Mouse (Mus musculus) cerebellum, adult 9-11 months (tissue): ENCODE measurements around the gene Ddx54.

Source experiments
- DNase-seq: peaks from one replicate; pipeline ENCODE4 v3.0.0; 2022

The Ddx54 gene

GRCm38 (mm10) chr5:120647814-120648491, 35.4 kb downstream of the Ddx54 start:
- no peak for DNase-seq

- DNase-seq: peak; percentile 57
These were observed 36.2 kb downstream of the Ddx54 start, which contains the start of gene Rasal1 for GRCm38 (mm10) chr5:120648569-120649373. TSS of gene Rasal1 (plus strand) at chr5:120648812.

- peak; percentile 39 for DNase-seq
These were observed 36.9 kb downstream of the Ddx54 start for GRCm38 (mm10) chr5:120649374-120649933.

GRCm38 (mm10) chr5:120649938-120650337, 37.4 kb downstream of the Ddx54 start:
- no peak for DNase-seq

- DNase-seq: no peak
These were observed 38.7 kb downstream of the Ddx54 start for GRCm38 (mm10) chr5:120651230-120651629.

- no peak for DNase-seq
These were observed 40.6 kb downstream of the Ddx54 start for GRCm38 (mm10) chr5:120652915-120653701.

- no peak for DNase-seq
These were observed 41.3 kb downstream of the Ddx54 start for GRCm38 (mm10) chr5:120653873-120654272.

- DNase-seq: no peak
These were observed 43.8 kb downstream of the Ddx54 start for GRCm38 (mm10) chr5:120656281-120656751.

- no peak for DNase-seq
These were observed 48.3 kb downstream of the Ddx54 start for GRCm38 (mm10) chr5:120660816-120661215.

- DNase-seq: no peak
These were observed 52.3 kb downstream of the Ddx54 start for GRCm38 (mm10) chr5:120664888-120665287.

- DNase-seq: no peak
These were observed 56.2 kb downstream of the Ddx54 start for GRCm38 (mm10) chr5:120668761-120669160.

GRCm38 (mm10) chr5:120670132-120670531, 57.6 kb downstream of the Ddx54 start:
- DNase-seq: no peak

- DNase-seq: no peak
These were observed 59.3 kb downstream of the Ddx54 start for GRCm38 (mm10) chr5:120671865-120672264.

- peak; percentile 62 for DNase-seq
These were observed 61.1 kb downstream of the Ddx54 start for GRCm38 (mm10) chr5:120673626-120674025.

GRCm38 (mm10) chr5:120674229-120675145, 61.9 kb downstream of the Ddx54 start:
- no peak for DNase-seq

- DNase-seq: peak; percentile 60
These were observed 65.0 kb downstream of the Ddx54 start for GRCm38 (mm10) chr5:120677516-120677915.
